Mouse (Mus musculus): ENCODE measurements around the gene Ndufs7. TPM values are rescaled to one million over a fixed set of nuclear protein-coding genes. Genes with fewer than 3 reads are reported as not detected.
A peak's percentile ranks its signal among the peaks of the same experiment; 100 is the strongest.

The Ndufs7 gene
- polyA plus RNA-seq, 1 experiment from 2014 or later, result 586 TPM

DNA sequence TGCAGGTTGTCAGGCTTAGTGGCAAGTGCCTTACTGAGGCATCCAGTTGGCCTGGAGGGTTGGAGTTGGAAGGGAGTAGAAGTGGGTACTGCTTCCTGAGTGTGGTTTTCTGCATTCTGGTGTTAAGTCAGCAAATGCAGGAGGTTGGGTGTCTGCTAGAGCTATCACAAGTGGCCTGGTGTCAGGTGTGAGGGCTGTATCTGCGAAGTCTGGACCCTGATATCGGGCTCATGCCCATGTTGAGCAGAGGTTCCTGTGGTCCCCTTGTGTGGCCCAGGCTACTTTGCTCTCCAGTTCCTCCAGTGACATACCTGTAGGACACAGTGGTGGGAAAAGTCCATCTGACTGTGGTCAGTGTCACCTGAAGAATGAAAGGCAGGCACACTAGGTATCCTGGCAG, 21.2 kb downstream of the Ndufs7 start:
- no peak for ATAC-seq (replicated peaks; ENCODE audit: insufficient number of reproducible peaks, insufficient read depth, low FRiP score, low read depth)
- H3K9me3 ChIP-seq (replicated peaks), result no peaks in the 10 kb centered on the region
- H3K4me2 ChIP-seq, result no peak overlapping the region; the same call in 1 of the 2 replicates
- peak overlapping the region; percentile 8; the same call in 1 of the 2 replicates for H3K27ac ChIP-seq
- no peak overlapping the region for H3K4me3 ChIP-seq
- H3K27me3 ChIP-seq, result no peaks in the 10 kb centered on the region
- H3K36me3 ChIP-seq, result peaks cover 20% of the 10 kb centered on the region
- WGBS, result 79% methylated on average over 2 of the region's 2 CpGs
- peaks cover 78% of the 10 kb centered on the region for H3K4me1 ChIP-seq (replicated peaks)
- peak overlapping the region; percentile 31; the same call in 1 of the 2 replicates for H3K9ac ChIP-seq

DNA sequence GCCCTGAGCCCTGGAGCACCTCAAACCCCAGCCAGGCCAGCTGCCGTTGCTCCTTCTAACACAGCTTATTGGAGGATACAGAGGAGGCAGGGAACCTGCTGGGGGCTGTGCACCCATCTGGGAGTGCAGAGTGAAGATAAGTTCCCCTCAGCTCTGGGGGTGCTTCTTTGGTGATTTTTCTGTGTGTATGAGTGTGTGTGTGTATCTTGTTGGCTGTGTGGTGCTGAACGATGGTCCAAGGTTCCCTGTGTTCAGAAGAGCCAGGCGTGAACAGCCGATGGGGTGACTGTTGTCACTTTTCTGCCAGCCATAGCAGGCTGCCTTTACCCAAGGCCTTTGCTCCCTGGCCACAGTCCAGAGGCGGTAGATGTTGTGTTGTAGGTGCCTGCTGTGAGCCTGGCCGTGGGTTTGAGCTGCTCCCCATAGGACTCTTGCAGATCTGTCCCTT, 21.8 kb downstream of the Ndufs7 start:
- WGBS, result 52% methylated on average over 6 of the region's 6 CpGs
- peak overlapping the region; percentile 8; the same call in 1 of the 2 replicates for H3K27ac ChIP-seq
- peaks cover 24% of the 10 kb centered on the region for H3K36me3 ChIP-seq
- H3K4me1 ChIP-seq (replicated peaks), result peaks cover 75% of the 10 kb centered on the region
- H3K9ac ChIP-seq, result 0 out of 2 replicates have a peak overlapping the region, but pooled peaks have one; percentile 31
- ATAC-seq (replicated peaks; ENCODE audit: insufficient number of reproducible peaks, insufficient read depth, low FRiP score, low read depth), result no peak
- H3K4me3 ChIP-seq, result no peak overlapping the region
- no peaks in the 10 kb centered on the region for H3K9me3 ChIP-seq (replicated peaks)
- H3K4me2 ChIP-seq, result no peak overlapping the region; the same call in 1 of the 2 replicates
- no peaks in the 10 kb centered on the region for H3K27me3 ChIP-seq

DNA sequence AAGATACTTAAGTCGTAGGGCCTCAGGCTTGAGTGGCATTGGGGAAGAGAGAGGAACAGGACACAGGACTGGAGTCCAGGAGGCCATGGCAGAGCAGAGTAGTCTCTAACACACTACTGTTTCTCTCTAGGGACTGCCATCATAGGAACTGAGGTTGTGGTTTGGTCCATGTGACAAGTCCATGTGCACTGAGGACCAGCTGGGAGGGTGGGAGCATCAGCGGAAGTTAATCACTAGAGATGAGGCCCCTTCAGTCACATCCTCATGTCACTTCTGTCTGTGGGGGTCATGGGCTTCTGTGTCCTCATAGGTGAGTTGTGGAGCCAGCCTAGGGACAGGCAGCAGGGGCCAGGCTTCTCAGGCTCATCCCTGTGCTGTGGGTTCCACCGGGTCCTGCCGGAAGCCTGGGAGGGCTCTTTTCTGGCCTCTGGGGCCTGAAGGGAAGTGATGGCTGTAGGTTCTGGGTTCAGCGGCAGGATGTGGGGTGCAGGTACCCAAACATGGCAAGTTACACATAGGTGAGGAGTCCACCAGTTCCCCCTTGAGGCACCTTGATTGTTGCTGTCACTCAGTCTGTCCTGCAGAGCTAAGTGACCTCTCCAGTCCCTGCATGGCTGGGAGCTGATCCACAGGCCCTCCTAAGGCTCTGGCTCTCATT, 22.4 kb downstream of the Ndufs7 start:
- no peaks in the 10 kb centered on the region for H3K9me3 ChIP-seq (replicated peaks)
- H3K4me3 ChIP-seq, result no peak overlapping the region
- ATAC-seq (replicated peaks; ENCODE audit: insufficient number of reproducible peaks, insufficient read depth, low FRiP score, low read depth), result no peak
- 71% methylated on average over 5 of the region's 5 CpGs for WGBS
- H3K4me1 ChIP-seq (replicated peaks), result peaks cover 70% of the 10 kb centered on the region
- no peak overlapping the region for H3K27ac ChIP-seq
- H3K27me3 ChIP-seq, result no peaks in the 10 kb centered on the region
- H3K9ac ChIP-seq, result peak overlapping the region; percentile 18; the same call in 1 of the 2 replicates
- no peak overlapping the region for H3K4me2 ChIP-seq
- H3K36me3 ChIP-seq, result peaks cover 30% of the 10 kb centered on the region

DNA sequence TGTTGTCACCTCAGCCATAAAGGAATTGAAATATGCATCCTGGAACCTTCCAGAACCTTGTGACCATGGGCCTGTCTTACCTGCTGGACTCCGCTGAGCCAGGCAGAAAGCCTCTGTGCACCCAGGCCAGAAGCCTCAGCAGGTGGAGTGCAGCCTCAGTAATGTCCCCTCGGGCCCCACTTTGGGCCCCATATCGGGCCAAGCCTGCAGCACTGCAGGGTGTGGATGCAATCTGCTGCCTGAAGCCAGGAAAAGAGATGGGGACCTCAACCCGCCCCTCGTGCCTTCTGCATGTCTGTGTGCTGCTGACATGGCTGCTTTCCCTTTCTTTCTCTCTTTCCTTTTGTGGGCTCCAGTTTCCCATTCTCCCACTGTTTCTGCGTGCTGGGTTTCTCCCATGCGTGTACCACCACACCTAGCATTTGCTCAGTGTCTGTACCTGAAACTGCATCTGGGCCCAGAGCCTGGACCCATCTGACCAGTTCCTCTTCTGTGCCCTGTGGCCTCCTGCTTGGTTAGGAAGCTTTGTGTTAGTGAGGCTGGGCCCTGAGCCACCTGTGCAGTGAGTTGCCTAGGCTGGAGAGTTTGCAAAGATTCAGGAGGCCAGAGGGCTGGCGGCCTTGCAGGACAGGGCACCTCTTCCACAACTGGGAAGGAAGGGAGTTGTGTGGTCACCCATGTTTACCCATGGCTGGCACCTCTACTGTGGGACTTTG, 23.1 kb downstream of the Ndufs7 start:
- H3K4me3 ChIP-seq, result no peak overlapping the region
- H3K9me3 ChIP-seq (replicated peaks), result no peaks in the 10 kb centered on the region
- H3K4me1 ChIP-seq (replicated peaks), result peaks cover 63% of the 10 kb centered on the region
- H3K36me3 ChIP-seq, result peaks cover 36% of the 10 kb centered on the region
- 88% methylated on average over 8 of the region's 8 CpGs for WGBS
- no peak overlapping the region for H3K27ac ChIP-seq
- H3K27me3 ChIP-seq, result no peaks in the 10 kb centered on the region
- no peak for ATAC-seq (replicated peaks; ENCODE audit: insufficient number of reproducible peaks, insufficient read depth, low FRiP score, low read depth)
- H3K4me2 ChIP-seq, result no peak overlapping the region
- no peak overlapping the region; the same call in 1 of the 2 replicates for H3K9ac ChIP-seq

DNA sequence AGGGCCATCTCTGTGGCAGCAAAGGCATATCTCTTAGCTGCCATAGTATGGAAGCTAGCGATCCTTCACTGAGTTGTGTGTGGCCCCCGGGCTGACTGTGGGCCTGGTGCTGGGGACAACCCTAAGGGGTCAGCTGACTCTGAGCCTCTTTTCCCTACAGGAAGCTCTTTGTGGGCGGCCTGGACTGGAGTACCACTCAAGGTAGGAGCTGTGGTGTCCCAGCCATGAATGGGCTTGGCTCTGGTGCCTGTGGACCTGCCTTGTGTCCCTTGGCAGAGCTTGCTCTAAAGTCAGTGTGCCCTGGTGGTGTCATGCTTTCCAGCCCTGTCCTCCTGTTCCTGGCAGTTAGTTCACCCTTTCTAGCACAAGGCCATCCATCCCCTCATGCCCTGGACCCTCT, 24.9 kb downstream of the Ndufs7 start:
- no peak overlapping the region for H3K4me2 ChIP-seq
- peaks cover 44% of the 10 kb centered on the region for H3K4me1 ChIP-seq (replicated peaks)
- no peaks in the 10 kb centered on the region for H3K27me3 ChIP-seq
- peaks cover 50% of the 10 kb centered on the region for H3K36me3 ChIP-seq
- ATAC-seq (replicated peaks; ENCODE audit: insufficient number of reproducible peaks, insufficient read depth, low FRiP score, low read depth), result 0 out of 2 replicates have a peak, but pooled peaks have one; percentile 7
- H3K9me3 ChIP-seq (replicated peaks), result no peaks in the 10 kb centered on the region
- H3K9ac ChIP-seq, result no peak overlapping the region
- H3K4me3 ChIP-seq, result no peak overlapping the region
- 71% methylated on average over 3 of the region's 3 CpGs for whole genome bisulfite sequencing
- no peak overlapping the region for H3K27ac ChIP-seq

DNA sequence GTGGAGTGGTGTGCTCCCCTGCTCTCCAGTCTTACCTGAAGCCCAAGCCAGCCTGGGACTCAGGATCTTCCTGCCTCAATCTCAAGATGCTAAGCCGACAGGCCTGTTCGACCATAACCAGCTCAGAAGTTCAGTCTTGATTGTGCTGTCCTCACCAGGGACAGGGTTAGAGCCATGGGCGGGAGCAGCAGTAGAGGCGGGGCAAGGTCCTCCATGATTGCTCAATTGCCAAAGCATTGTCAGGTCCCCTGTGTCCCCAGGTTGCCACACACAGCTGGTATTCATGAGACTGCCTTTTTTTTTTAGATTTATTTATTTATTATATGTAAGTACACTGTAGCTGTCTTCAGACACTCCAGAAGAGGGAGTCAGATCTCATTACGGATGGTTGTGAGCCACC, 27.3 kb downstream of the Ndufs7 start:
- Histone ChIP-seq H3K4me1 (replicated peaks) (peaks cover 31% of the 10 kb centered on the region), H3K27me3 (no peaks in the 10 kb centered on the region), H3K4me2 (no peak overlapping the region), H3K36me3 (peaks cover 68% of the 10 kb centered on the region), H3K9me3 (replicated peaks) (no peaks in the 10 kb centered on the region), H3K4me3 (no peak overlapping the region), H3K27ac (no peak overlapping the region), H3K9ac (no peak overlapping the region)
- 81% methylated on average over 5 of the region's 5 CpGs for WGBS
- no peak for ATAC-seq (replicated peaks; ENCODE audit: insufficient number of reproducible peaks, insufficient read depth, low FRiP score, low read depth)

DNA sequence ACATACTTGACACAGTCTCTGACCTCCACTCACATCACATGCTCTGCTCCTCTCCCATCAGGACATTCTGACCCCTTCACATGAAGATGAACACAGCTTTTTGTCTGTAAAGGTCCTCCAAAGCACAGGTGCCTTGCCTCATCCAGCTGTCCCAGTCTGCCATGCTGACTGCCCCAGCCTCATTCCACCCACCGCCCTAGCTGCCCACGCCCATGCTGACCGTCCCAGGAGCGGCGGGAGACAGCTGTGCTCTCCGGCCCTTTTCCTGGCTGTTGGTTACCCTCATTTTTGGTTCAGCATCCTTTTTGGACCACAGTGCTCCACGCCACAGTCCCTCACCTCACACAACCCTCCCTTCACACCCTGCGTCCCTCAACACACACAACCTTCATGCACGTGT, 29.5 kb downstream of the Ndufs7 start:
- H3K4me3 ChIP-seq, result no peak overlapping the region
- H3K9ac ChIP-seq, result no peak overlapping the region
- no peaks in the 10 kb centered on the region for H3K9me3 ChIP-seq (replicated peaks)
- no peaks in the 10 kb centered on the region for H3K27me3 ChIP-seq
- no peak overlapping the region for H3K27ac ChIP-seq
- no peak overlapping the region for H3K4me2 ChIP-seq
- peaks cover 75% of the 10 kb centered on the region for H3K36me3 ChIP-seq
- 90% methylated on average over 9 of the region's 9 CpGs for WGBS
- ATAC-seq (replicated peaks; ENCODE audit: insufficient number of reproducible peaks, insufficient read depth, low FRiP score, low read depth), result no peak
- peaks cover 32% of the 10 kb centered on the region for H3K4me1 ChIP-seq (replicated peaks)

DNA sequence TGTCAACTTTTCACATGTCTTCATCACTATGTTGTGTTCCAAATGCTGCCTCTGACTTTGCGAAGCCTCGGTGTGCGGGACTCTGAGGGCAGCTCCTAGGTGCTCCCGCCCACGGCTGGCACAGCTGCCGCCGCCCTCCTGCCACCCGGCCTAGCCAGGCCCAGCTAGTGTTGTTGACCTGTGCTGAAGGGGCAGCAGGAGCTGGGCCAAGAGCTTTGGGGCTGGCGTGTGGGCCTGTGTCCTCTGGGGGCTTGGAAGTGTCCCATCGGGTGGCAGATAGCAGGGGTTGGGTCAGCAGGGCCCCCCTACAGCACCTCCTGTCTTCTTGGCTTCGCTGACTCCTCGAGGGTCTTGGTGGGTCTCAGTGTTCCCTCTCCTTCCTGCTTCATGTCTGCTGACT, 30.4 kb downstream of the Ndufs7 start:
- H3K36me3 ChIP-seq, result peaks cover 77% of the 10 kb centered on the region
- no peaks in the 10 kb centered on the region for H3K9me3 ChIP-seq (replicated peaks)
- H3K27ac ChIP-seq, result no peak overlapping the region
- H3K4me1 ChIP-seq (replicated peaks), result peaks cover 25% of the 10 kb centered on the region
- no peak overlapping the region for H3K9ac ChIP-seq
- H3K4me2 ChIP-seq, result no peak overlapping the region
- WGBS, result 87% methylated on average over 12 of the region's 12 CpGs
- no peaks in the 10 kb centered on the region for H3K27me3 ChIP-seq
- no peak for ATAC-seq (replicated peaks; ENCODE audit: insufficient number of reproducible peaks, insufficient read depth, low FRiP score, low read depth)
- no peak overlapping the region for H3K4me3 ChIP-seq

DNA sequence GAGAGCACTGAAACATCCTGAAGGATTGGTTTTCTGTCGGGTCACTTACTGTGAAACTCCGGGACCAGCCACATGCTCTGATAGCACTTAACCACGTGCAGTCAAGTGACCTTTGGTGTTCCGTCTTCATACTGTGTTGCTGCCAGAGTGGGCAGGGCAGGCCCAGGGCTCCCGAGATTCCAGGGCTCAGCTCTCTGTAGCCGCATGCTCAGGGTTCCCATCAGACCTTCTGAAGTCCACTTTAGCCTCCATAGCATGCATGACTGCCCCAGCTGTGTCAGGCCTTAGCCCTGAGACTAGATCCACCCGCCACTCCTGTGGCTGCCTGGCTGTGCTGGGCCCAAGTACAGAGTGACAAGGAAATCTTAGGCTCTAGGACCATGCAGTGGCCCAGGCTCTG, 32.4 kb downstream of the Ndufs7 start:
- Histone ChIP-seq H3K27ac (peak overlapping the region; percentile 70), H3K9ac (0 out of 2 replicates have a peak overlapping the region, but pooled peaks have one; percentile 19)
- WGBS, result 49% methylated on average over 7 of the region's 7 CpGs

DNA sequence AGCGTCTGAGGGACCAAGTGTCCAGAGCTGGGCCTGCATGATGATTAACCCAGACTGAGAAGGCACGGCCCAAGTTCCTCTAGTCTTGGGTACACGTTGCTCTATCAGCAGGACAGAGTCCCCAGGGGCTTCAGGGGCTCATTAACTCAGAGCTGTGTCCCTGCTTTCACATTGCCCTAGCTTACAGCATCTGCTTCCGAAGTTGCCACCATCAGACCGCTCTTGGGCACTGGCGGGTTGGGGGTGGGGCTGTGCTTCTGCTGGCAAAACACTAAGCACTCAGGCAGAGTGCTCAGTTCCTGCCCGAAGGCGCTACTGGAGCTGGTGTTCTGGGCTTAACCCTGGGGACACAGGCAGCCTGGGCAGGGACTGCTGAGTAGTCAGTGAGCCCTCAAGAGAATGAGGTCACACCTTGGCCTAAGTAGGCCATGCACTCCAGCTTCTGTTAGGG, 33.0 kb downstream of the Ndufs7 start:
- no peak overlapping the region for H3K9ac ChIP-seq
- no peaks in the 10 kb centered on the region for H3K9me3 ChIP-seq (replicated peaks)
- no peaks in the 10 kb centered on the region for H3K27me3 ChIP-seq
- no peak overlapping the region for H3K4me3 ChIP-seq
- H3K4me2 ChIP-seq, result no peak overlapping the region
- 65% methylated on average over 8 of the region's 8 CpGs for WGBS
- H3K4me1 ChIP-seq (replicated peaks), result peaks cover 25% of the 10 kb centered on the region
- peak; percentile 44 for ATAC-seq (replicated peaks; ENCODE audit: insufficient number of reproducible peaks, insufficient read depth, low FRiP score, low read depth)
- H3K36me3 ChIP-seq, result peaks cover 80% of the 10 kb centered on the region
- peak overlapping the region; percentile 70 for H3K27ac ChIP-seq

More for the DNA sequence above, 32.4 kb downstream of the Ndufs7 start:
- peaks cover 25% of the 10 kb centered on the region for H3K4me1 ChIP-seq (replicated peaks)
- H3K9me3 ChIP-seq (replicated peaks), result no peaks in the 10 kb centered on the region
- peaks cover 78% of the 10 kb centered on the region for H3K36me3 ChIP-seq
- no peaks in the 10 kb centered on the region for H3K27me3 ChIP-seq
- no peak overlapping the region for H3K4me3 ChIP-seq
- H3K4me2 ChIP-seq, result no peak overlapping the region
- no peak; the same call in 1 of the 2 replicates for ATAC-seq (replicated peaks; ENCODE audit: insufficient number of reproducible peaks, insufficient read depth, low FRiP score, low read depth)

DNA sequence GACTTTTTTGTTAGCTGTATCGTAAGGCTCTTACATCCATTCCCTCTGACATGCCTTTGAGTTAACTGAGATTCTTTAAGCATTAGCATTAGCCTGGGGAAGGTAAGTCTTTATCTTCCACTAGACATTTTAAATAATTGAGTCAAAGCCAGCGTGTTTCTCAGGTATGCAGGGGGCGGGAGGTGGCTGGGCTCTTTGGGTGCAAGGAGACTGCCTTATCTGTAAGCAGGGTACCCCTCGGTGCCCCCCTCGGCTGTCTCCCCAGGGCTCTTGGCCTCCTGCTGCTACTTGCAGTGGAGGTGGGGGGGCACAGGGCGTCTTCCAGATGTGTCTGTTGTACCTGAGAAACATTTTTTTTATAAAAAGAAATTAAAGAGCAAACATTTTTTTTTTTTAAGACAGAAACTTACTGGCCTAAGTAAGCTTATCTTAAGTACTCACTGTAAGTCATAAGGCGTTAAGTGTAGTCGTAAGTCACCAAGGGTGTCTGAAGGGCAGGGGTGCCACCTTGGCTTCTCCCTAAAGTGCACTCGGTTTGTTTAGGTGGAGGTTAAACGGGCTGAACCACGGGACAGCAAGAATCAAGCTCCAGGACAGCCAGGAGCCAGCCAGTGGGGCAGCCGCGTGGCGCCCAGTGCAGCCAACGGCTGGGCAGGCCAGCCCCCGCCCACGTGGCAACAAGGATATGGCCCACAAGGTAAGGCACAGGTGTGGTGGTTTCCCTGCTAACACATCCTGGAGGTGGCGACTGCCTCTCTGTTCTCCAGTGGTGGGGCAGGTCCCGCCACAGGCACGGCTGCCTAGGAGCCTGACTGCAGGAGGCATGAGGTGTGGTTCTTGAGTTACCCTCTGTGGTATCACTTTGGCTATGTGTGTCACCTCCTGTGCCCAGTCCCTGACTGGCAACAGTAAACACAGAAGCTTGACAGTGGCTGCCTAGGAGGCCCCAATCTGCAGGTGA, 33.8 kb downstream of the Ndufs7 start:
- H3K9ac ChIP-seq, result no peak overlapping the region
- WGBS, result 80% methylated on average over 20 of the region's 20 CpGs
- H3K4me2 ChIP-seq, result no peak overlapping the region
- no peaks in the 10 kb centered on the region for H3K27me3 ChIP-seq
- no peak for ATAC-seq (replicated peaks; ENCODE audit: insufficient number of reproducible peaks, insufficient read depth, low FRiP score, low read depth)
- H3K9me3 ChIP-seq (replicated peaks), result no peaks in the 10 kb centered on the region
- H3K27ac ChIP-seq, result peak overlapping the region; percentile 70
- H3K36me3 ChIP-seq, result peaks cover 78% of the 10 kb centered on the region
- H3K4me1 ChIP-seq (replicated peaks), result peaks cover 25% of the 10 kb centered on the region
- H3K4me3 ChIP-seq, result no peak overlapping the region
